Mouse (Mus musculus): ENCODE measurements around the gene Olfr532.
"Not testable (repeated sequence)": the region's sequence is repeated elsewhere in the genome, so short reads cannot be mapped to it uniquely, and the experiment has no call there.

The Olfr532 gene

DNA sequence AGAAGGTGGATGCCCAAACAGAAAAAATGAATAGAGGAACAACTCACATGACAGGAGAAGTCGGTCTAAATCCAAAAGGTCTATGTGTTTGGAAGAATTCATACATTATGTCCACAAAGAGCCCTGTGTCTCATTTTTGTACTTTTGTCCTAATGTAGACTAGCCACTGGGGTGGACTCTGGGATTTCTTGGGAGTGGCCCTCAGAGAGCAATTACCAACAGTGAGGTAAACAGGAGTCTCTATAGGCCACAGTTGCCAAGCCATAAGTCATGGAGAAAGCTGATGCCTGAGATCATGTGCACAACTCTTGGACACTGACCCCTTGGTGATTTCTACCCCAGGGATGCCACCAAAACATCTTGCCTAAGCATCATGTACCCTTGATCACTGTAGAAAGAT is at the start of gene Olfr532:
Olfr532 (minus strand) TSS at position 101 of the 400 bp plus-strand sequence.
- in situ Hi-C loops (cut with MboI), result no loop called here

DNA sequence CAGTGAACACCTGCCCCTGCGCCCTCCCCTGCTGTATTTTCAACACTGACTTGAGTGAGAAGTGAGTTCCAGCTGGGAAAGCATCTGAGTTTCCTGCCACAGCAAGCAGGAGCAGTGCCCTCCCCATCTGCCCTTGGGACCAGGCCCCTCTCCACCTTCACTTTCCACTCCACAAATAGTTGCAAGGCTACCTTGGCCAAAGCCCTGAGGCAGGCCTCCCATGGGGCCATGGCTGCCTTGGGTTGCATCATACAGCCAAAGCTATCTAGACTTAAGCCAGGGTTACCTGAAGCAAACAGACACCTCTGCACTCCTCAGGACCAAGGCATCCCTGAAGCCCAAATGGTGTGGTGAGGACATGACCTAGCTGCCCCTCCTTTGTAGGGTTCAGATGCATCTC is 41.6 kb upstream of the Olfr532 start, which contains the start of gene Olfr533:
Olfr533 (plus strand) TSS at position 301 of the 400 bp plus-strand sequence.
- in situ Hi-C loops (cut with MboI), result not testable (repeated sequence)

DNA sequence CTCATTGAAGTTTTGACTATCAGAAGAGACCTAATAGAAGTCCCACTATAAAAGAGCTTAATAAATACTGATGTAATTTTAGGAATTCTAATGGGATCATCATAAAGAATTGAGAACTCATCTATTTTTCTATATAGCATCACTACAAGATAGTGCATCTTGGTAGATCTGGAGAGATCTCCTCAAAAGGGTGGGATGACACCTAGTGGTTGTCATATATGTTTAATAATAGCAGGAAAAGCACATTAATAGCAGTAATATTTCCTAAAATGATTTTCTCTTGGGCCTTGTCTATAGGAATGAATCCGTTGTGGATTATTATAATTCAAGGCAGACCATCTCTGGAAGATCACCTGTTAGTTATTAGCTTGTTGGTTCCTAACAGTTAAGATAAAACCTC is 21.7 kb upstream of the Olfr532 start:
- in situ Hi-C loops (cut with MboI), result no loop called here

DNA sequence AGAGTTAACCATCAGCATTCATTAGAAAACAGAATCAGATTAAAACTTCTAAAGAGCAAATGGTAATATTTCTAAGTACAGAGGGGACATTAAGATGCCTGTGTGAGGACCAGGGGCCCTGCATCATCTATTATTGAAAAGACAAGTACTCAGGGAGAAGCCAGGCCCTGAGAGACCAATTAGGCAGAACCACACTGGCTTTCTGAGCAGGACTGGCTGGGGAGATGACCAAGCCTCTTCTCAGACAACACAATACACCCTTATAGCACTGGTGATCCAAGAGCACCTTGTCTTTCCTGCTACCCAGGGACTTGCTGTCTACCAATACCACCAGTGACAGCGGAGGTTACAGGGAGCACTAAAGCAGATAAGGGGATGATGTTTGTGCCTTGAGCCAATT is 18.6 kb downstream of the Olfr532 start, which contains the start of gene Olfr531:
Olfr531 (minus strand) TSS at position 101 of the 400 bp plus-strand sequence.
- in situ Hi-C loops (cut with MboI), result no loop called here

DNA sequence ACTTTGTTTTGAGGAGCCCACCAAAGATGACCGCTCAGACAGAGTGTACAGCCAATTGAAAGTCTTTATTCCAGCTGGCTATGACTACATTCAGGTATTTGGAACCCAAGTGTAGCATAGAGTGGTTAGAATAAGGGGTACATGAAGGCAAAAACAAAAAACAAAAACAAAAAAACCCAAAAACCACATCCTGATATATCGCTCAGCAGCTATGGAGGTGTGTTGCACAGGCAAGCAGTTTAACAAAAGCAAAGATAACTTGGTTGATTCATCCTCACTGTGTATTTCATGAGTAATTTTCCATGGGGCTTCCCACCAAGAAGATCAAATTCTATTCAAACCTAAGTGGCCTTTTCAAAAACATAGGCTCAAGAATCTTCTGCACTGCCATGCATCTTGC is 44.5 kb downstream of the Olfr532 start:
- in situ Hi-C loops (cut with MboI), result no loop called here

DNA sequence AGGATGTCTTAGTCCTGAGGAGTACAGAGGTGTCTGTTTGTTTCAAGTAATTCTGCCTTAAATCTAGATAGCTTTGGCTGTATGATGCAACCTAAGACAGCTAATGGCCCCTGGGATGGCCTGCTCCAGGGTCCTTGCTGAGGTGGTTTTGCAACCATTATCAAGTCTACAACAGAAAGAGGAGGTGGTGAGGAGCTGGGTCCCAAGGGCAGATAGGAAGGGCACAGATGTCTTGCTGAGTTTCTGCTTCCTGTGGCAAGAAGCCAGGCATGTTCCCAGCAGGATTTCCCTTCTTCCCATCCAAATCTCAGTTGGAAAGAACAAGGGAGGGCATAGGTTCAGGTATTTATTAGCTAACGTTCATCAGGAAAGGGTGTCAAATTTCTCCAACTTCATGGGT is 45.2 kb downstream of the Olfr532 start, which contains the start of gene Olfr530:
Olfr530 (minus strand) TSS at position 101 of the 400 bp plus-strand sequence.
- in situ Hi-C loops (cut with MboI), result no loop called here

DNA sequence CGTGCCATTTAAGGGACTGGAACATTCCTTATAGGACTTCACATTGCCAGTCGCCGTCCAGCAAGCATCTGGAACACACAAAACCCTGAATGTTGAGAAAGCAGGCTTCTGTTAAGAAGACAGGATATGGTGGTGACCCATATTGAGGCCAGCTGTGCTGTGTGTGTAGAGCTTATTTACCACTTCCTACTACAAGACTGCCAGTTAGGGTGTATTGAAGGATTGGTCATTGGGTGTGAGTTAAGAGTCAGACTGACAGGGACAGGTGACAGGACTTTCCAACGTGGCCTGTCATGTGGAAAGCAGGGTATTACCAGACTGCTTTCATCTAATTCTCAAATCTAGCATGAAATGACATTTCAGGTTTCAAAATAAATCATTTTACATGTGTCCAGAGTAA is 47.1 kb downstream of the Olfr532 start:
- in situ Hi-C loops (cut with MboI), result no loop called here
